Mouse (Mus musculus) cerebellum, postnatal 4 days (tissue): ENCODE measurements around the gene Nrg4.
"Not testable (repeated sequence)": the region's sequence is repeated elsewhere in the genome, so short reads cannot be mapped to it uniquely, and the experiment has no call there.

ENCODE experiments used
- DNase-seq, 2 experiments: peaks; one replicate each; pipeline ENCODE4 v3.0.0; 2022; ENCODE audit warnings: low spot score in 2 of 2, mixed read lengths in 1 of 2

Gene Nrg4

DNA sequence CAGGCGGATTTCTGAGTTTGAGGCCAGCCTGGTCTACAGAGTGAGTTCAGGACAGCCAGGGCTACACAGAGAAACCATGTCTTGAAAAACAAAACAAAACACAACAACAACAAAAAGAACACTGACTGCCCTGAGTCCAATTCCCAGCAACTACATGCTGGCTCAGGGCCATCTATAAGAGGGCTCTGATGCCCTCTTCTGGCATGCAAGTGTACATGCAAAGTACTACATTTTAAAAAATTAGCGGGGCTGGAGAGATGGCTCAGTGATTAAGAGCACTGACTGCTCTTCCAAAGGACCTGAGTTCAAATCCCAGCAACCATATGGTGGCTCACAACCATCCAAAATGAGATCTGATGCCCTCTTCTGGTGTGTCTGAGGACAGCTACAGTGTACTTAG lies 74.5 kb downstream of the Nrg4 start:
- not testable (repeated sequence) for DNase-seq

DNA sequence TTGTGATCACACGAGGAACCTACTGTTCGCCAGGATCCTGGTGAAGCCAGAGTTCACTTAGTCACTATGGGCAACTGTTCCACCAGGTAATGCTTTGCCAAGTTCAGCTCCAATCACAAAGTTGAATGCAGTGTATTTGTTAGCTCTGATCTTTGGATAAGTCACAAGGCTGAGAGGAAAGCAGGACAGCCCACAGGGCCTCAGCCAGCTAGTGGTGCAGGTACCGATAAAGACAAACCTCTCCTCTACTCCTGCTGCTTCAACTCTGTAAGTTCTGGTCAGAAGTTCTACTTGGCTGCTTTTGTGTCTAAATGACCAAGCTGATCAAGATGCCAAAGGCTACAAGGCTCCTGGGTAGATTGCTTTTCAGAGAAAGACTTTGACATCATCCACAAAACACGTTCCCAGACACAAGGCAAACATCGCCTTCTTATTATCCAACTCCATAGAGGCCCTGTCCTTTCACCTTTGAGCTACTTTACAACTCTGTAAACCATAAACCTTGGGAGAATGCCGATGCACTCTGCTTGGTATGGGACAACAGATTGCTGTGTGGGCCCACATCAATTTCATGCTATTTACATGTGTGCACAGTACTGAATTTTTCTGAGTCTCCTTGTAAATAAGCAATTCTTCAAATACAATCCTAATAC lies 75.9 kb downstream of the Nrg4 start:
- no peak for DNase-seq

DNA sequence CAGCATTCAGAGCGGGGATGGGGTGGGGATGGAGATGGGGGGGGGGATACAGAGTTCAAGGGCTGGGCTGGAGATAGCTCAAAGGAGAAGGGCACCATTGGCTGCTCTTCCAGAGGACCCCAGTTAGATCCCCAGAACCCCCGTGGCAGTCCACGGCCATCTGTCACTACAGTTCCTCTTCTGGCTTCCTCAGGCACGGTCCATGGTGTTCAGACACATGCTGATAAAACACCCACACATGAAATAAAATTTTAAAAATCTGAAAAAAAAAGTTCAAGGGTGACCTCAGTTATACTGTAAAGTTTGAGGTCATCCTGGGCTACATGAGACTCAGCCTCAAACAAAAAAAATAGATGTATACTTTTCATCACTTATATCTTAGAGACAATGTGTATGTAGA lies 78.2 kb downstream of the Nrg4 start:
- DNase-seq, result no peak

DNA sequence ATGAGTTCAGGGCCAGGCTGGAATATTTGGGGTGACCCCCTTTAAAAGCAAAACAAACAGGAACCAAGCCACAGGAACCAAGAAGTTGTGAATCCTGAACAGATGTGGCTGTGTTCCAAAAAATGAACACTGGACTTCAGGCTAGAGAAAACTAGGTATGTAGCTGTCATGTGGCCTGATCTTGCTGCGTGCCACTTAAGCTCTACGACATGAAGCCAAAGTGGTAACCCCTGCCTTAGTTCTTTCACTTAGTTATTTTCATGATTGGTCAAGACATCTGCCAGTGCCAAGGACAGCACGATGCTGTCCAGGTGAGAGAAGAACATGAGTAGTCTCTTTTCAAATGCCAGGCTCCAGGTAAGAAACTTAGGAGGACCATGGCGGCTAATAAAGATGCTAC lies 79.7 kb downstream of the Nrg4 start:
- no peak for DNase-seq

DNA sequence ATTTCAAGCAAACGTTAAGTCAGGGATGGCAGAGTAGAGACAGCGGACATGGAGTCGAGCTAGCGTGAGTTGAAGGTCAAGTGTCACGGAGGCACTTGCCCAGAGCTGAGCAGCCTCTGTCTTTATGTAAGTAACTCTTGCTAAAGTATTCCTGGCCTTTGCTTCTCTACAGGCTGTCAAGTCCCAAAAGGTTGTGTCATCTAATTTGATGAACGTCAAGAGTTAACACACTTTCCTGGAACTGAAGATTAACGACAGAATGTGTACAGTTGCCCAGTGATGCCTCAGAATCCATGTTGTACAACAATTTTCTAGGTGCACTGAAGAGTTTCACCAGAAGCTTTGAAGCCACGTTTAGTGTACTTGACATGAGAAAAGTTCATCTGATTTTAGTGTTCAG lies 80.2 kb downstream of the Nrg4 start:
- no peak for DNase-seq

DNA sequence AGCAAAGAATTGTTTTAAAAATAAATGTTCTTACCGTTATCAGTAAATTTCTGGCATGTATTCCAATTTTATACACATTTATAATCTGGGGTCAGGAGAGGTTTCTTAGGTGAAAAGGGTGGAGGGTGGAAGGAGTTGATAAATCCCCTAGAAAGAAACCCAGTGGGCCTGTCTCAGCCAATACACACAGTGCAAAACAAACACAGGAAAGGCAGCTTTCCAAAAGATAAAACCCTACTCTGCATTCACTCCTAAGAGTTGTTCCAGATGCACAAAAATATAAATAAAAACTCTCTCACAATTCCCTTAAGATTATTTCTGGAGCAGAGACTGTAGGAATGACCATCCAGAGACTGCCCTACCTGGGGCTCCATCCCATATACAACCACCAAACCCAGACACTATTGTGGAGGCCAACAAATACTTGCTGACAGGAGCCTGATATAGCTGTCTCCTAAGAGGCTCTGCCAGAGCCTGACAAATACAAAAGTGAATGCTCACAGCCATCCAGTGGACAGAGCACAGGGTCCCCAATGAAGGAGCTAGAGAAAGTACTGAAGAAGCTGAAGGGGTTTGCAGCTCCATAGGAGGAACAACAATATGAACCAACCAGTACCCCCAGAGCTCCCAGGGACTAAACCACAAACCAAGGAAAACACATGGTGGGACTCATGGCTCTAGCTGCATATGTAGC lies 81.4 kb downstream of the Nrg4 start:
- not testable (repeated sequence) for DNase-seq

DNA sequence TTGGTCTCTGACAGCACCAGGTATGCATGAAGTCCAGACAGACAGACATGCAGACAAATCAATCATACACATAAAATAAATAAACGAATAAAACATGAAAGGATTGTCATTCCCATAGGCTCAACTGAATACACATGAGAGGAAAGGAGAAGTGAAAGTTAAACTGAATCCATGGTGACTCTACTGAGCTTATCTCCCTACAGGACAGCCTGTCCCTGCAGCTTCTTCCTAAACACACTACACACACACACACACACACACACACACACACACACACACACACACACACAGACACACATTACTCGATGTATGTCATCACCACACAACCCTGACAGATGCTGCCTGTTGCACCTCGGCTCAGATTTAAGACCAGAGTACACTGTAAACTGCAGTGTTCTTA lies 82.6 kb downstream of the Nrg4 start:
- no peak for DNase-seq

DNA sequence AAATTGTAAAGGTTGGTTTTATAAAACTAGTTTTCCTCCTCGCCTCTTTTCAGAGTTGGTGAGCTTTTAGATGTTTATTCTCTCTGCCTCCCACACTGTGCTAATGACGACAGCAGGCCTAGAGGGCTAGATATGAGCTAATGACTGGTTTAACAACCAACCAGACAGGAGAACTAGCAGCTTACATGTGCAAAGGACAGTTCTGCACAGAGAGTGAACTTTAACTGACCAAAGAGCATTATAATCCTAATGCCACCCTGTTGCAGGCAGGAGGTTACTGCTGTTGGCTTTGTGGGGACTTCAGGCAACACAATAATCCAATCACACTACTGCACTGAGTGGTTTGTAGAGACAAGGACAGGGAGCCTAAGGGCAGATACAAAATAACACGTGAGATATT lies 83.4 kb downstream of the Nrg4 start:
- DNase-seq, result no peak

DNA sequence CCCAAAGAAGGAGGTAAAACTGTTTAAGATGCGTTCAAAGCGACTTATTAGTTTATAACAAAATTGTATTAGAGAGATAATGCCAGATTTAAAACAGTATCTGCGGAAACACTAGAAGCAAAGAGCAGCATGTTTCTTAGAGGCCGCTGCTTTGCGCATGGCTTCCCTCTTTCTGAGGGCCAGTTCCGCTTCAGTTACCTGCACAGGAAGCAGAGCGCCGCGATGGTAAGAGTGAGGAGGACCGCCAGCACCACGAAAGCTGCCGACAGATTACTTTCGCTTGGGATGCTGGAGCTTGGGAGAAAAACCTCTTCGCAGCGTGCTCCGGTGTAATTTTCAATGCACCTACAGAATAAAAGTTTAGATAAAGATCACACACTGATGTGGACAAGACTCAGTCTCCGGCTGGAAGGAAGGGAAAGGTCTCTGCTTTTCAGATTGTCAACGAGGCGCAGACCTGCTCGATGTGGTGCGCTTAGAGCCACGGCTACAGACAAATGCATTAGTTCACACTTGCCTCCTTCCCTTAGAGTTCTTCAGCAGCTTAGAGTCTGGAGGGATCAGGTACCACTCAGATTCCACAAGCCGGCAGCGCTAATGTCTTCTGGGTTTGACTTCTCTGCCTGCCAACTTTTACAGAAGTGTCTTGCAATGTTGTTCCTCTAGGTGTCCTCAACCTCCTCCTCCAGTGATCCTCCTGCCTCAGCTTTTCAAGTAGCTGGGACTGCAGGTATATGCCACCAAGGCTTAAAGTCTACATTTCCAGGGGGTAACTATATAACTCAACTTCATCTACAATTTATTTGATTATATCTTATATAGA lies 84.6 kb downstream of the Nrg4 start:
- no peak for DNase-seq

DNA sequence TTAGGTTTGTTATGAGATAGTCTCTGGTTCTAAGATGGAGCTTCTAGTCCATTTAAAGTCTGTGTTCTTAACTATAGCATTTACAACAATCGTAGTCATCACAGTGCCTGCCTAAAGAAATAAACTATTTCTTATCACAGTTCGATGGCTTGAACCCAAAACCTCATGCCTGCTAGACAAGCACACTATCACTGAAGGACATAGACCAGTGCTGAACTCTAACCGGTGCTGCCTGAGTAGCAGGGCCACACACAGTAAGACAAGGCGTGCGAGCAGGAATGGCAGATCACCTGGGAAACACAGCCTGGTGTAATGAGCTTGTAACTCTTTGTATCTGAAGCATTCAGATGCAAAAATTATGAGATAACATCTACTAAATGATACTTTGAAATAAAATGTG lies 85.8 kb downstream of the Nrg4 start:
- DNase-seq, result no peak

DNA sequence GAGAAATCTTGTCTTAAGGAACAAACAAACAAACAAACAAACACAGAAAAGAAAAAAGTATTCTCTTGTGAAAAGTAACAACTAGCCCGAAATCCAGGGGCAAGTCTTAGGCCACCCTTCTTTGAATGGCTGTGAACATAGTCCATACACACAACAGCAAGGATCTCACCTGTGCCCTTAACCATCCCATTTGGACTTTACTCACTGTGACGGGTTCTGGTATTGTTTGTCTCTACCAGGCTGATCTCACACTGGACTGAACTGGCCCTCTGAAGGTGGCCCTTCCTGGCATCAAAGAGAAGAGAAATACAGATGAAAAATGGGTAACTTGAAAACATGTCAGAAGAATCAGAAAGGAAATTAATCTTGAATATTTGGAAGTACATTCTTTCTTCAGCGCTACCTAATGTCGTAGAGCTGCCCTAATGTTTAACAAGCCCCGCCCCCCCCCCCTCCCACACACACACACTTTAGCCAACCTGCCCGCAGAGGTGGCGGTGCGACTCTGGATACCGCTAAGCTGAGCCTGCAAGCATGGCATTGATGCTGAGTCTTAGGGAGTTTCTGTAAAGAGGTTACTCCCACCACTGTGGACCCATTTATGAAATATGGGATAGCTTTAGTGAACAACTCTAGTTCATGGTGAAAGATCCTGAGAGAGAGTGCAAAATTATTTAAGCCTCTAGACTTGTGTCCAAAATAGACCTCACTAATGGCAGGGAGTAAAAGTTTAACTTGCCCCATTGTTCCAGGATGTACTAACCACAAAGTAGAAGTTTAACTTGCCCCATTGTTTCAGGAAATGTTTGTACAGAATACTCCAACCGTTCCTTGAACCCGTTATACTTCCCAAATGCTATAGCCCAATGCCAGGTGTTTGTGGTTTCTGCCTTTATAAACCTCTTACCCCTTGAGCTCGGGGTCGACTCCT lies 90.1 kb downstream of the Nrg4 start:
- no peak for DNase-seq

DNA sequence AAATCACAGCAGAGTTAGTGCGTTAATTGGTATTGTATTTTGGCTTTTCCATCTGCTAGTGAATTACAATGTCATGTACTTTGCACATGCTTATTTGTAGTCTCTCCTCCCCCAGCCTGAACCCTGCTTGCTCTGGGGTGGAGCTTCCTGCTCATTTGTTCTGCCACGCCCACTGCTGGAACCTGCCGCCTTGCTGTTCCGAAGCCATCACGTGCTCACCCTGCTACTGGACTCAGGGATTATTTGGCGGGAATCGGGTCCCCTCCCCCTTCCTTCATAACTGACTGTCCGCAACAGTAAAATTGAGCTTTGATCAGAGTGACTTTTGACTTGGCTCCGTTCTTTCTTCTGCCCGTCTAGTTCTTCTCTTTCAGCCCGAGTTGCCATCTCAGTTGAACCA lies 93.6 kb downstream of the Nrg4 start:
- not testable (repeated sequence) for DNase-seq

DNA sequence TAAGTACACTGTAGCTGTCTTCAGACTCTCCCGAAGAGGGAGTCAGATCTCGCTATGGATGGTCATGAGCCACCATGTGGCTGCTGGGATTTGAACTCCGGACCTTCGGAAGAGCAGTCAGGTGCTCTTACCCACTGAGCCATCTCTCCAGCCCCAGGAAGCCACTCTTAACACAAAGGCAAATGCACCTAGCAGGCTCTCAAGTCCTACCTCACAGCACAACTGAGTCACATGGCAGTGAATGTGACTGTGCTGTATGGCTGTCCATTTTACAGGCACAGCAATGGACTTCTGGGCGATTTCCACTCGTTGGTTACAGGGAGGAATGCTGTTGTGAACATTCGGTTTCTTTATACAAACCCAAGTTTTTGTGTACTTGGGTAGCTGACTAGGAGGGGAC lies 94.1 kb downstream of the Nrg4 start:
- DNase-seq, result no peak

DNA sequence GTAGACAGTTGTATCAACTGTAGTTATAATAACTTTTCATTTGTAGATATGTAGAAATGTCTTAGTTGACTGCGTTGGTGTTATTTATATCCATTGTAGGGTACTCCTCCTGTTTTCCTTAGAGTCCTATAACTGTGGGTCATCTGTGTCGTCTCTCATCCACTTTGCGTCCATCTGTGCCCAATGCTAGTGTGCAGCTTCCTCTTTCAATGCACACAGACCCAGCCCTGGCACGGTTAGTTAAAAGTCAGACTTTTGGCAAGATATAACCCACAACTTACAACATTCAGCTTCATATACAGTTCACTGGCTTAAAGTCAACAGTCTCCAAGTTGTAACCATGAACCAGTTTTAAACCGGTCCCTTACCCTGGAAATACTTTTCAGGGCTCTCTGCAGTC lies 94.5 kb downstream of the Nrg4 start:
- no peak for DNase-seq

DNA sequence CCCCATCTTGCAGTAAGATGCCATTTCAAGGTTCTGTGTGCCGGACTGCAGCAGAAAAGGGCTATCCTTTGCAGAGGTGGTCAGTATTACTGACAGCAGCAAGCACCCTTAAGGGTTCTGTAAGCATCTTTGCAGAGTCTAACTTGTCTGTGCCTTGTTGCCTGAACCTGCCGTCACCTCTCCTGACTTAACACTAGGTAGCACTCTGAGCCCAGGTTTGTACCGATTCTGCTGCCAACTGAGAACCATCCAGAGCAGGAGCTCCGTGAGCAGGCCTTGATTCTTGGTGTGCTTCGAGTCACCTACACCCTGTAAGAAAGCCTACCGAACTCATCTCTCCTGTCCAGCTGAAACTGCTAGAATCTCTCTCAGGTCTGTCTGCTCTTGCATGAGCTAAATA lies 95.1 kb downstream of the Nrg4 start:
- no peak for DNase-seq

DNA sequence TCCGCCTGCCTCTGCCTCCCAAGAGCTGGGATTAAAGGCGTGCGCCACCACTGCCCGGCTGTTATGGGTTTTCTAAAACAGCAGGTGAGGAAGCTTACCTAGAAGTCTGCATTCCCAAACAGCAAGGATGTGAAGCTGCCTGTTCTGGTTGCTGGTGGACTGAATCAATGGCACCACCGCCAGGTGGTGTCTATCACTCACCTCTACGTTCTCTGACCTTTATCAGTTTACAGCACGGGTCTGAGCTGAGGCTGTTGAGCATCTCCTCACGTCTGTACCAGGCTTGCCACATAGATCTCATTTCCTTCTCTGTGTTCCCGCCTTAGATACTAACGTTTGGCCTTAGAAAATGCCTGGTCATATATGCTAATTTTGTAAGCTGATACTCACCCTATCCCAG lies 97.6 kb downstream of the Nrg4 start:
- DNase-seq, result no peak

DNA sequence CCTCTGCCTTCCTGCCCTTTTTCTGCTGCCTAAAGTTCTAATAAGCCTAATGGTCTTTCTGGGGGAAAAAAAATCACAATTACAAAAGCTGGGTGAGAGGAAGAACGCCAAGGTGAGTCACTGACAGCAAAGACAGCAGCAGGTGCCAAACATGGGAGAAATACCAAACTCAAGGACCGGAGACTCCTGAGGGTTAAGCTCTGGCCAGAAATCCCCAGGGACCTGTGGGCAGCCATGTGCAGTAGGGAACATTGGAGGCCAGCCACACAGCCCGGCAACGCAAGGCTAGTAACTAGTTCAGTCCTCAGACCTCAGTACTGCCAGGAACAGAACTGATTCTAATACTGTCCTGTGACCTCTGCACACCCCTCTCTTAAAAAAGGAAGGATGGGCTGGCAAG lies 98.5 kb downstream of the Nrg4 start:
- DNase-seq, result no peak

DNA sequence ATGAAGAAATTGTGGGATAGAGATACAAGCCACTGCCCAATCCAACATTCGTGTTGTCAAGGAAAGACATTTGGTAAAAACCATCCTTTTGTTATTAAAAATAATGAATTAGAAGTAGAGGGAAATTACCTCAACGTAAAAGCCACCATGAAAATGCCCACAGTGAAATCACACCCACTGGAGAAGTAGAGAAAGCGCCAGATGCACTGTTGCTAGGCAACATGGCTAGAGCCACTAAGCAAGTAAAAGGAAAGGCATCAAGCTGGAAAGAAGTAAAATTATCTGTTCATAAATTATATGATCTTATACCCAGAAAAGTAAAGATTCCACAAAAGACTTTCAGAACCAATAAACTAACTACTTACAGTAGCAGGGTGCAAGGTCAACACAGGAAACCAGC lies 100.4 kb downstream of the Nrg4 start:
- no peak for DNase-seq

DNA sequence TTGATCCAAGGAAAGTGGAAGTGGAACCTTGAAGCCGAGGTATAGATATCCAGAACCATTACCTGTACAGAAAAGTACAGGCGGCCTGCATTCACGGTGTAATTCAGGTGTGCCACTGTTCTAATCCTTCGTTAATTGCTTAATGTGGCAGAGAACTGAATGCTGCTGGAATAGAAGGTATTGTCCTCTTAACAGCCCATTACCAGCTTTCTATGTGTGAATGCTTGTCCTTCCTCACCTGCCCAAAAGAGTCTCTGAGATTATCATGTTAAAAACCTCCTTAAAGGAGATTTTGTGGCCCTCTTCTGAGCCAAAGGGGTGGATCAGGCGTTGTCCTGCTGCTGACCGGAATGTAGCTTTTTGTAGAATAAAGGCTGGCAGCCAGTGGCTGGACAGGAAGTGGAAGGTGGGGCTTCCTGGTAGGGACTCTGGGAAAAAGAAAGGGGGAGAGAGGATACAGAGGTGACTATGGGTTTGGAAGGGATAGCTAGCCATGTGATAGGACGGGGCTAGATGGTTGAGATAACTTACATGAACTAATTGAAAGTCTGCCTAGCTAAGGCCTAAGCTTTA lies 101.4 kb downstream of the Nrg4 start:
- DNase-seq, result no peak

DNA sequence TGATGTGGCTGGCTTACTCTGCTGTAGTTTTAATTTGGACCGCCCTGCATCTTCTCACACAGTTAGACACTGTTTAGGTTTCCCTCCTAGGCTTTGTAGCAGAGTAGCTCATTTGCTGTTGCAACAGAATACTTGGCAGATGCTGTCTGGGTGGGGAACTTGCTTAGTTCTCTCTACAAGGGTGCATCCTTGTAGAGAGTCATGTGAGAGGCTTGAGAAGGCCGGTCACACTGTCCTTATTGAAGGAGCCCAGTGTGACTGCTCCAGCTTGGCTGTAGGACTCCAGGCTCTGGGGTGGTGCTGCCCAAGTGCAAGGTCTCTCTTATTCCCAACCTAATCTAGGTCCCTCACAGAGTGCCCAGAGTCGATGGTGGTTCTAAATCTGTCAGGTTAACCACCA lies 109.3 kb downstream of the Nrg4 start:
- DNase-seq, result no peak

DNA sequence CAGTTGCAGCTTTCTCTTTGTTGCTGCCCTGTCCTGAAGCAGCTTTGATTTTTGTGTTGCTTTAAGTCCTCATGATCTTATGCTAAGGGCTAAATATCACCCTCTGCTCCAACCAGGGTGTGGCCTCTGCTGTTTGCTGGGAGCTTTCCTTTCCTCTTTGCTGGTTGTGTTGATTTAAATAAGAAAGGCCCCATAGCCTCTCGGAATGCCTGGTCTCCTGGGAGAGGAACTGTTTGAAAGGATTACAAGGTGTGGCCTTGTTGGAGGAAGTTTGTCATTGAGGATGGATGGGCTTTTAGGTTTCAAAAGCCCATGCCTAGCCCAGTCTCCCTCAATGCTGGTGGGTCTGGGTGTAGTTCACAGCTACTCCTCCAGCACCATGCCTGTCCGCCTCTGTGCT lies 110.6 kb downstream of the Nrg4 start:
- DNase-seq, result no peak

DNA sequence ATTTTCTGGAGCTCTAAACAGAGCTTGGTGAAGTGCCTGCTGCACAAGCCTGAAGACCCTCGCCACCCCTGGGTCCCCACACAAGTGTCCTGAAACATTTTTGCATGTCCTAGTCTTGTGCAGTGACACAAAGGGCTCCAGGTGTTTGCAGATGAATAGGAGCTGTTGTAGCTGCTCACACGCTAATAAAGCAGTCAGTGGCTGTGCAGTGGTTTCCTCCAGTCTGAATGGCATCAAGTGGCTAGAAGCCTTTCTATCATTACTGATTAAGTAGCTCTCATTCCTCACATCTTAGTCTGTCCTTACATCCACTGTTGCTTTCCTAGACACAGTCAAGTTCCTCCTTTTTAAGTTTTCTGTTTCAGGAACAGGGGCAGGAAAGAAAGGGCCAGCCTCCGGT lies 111.0 kb downstream of the Nrg4 start:
- no peak for DNase-seq
